ENCODE assay signal across 9 mouse cellular contexts in genomic region chr12:54312522-54313210, GRCm38 (mm10).
A peak's percentile ranks its signal among the peaks of the same experiment; 100 is the strongest.
DNase-seq lines count a peak whose midpoint lies in the region; ATAC-seq and TF ChIP-seq lines count a peak whose summit lies in the region.
"Had no signal": no experiment of that assay in that cellular context is flagged by ENCODE, and none has a peak within 500 bp of the region (broad histone marks: within the 10 kb centered on the region; RNA-seq: fewer than 3 reads in every experiment).

No protein-coding gene starts in this region.

- peak overlapping the region; percentile 68 for H3K4me2 ChIP-seq in embryonic facial prominence, embryonic 15.5 days (replicated peaks)
- H3K4me2 ChIP-seq in intestine, embryonic 15.5 days (replicated peaks), result peak overlapping the region; percentile 62

- no peaks in the 10 kb centered on the region for H3K36me3 ChIP-seq in embryonic facial prominence, embryonic 15.5 days
- no peaks in the 10 kb centered on the region for H3K36me3 ChIP-seq in intestine, embryonic 15.5 days

- no peak for DNase-seq in gastrocnemius, adult 2 months
- no peak for DNase-seq in gastrocnemius, postnatal 25 days
- DNase-seq in right cerebral cortex, postnatal 4 days, result no peak
- no peak for DNase-seq in left cerebral cortex, postnatal 14 days (ENCODE audit: low spot score in 2 of 2)
- DNase-seq in layer of hippocampus, adult 11-12 months (ENCODE audit: low spot score), result no peak

- H3K27me3 ChIP-seq in embryonic facial prominence, embryonic 15.5 days, result no peaks in the 10 kb centered on the region
- no peaks in the 10 kb centered on the region for H3K27me3 ChIP-seq in intestine, embryonic 15.5 days (replicated peaks)
- H3K27me3 ChIP-seq: Patski had no signal

- no peaks in the 10 kb centered on the region for H3K9me3 ChIP-seq in embryonic facial prominence, embryonic 15.5 days (replicated peaks)
- no peaks in the 10 kb centered on the region for H3K9me3 ChIP-seq in intestine, embryonic 15.5 days

- no peak for ATAC-seq in embryonic facial prominence, embryonic 15.5 days (ENCODE audit: insufficient number of reproducible peaks, low FRiP score, low TSS enrichment, low read depth)
- ATAC-seq in intestine, embryonic 15.5 days, result peak; percentile 90; the same call in 1 of the 2 replicates
- peak; percentile 47 for ATAC-seq in megakaryocyte-erythroid progenitor cell, adult 5-6 weeks (replicated peaks; ENCODE audit: low FRiP score, low TSS enrichment, poor library complexity, severe bottlenecking)

- H3K27ac ChIP-seq in gastrocnemius, adult 2 months, result peak overlapping the region; percentile 69
- peak overlapping the region; percentile 45; the same call in 1 of the 2 replicates for H3K27ac ChIP-seq in embryonic facial prominence, embryonic 15.5 days (replicated peaks)
- peak overlapping the region; percentile 93 for H3K27ac ChIP-seq in intestine, embryonic 15.5 days

- intact Hi-C loops in gastrocnemius, adult 2 months (cut with DNase I), result no loop called here
- intact Hi-C loops in left cerebral cortex, postnatal 14 days (cut with DNase I), result no loop called here

- 0 out of 2 replicates have a peak overlapping the region, but pooled peaks have one; percentile 2 for H3K9ac ChIP-seq in embryonic facial prominence, embryonic 15.5 days
- peak overlapping the region; percentile 40; the same call in 1 of the 2 replicates for H3K9ac ChIP-seq in intestine, embryonic 15.5 days

- peak overlapping the region; percentile 72 for H3K4me3 ChIP-seq in gastrocnemius, adult 2 months
- H3K4me3 ChIP-seq in embryonic facial prominence, embryonic 15.5 days (replicated peaks), result peak overlapping the region; percentile 34
- H3K4me3 ChIP-seq in intestine, embryonic 15.5 days (replicated peaks), result peak overlapping the region; percentile 36

- H3K4me1 ChIP-seq in embryonic facial prominence, embryonic 15.5 days, result peaks cover 18% of the 10 kb centered on the region
- peaks cover 4% of the 10 kb centered on the region; the same call in 1 of the 2 replicates for H3K4me1 ChIP-seq in intestine, embryonic 15.5 days (replicated peaks)

- no peak for TF ChIP-seq CTCF in gastrocnemius, adult 2 months (IDR thresholded peaks at IDR 0.05)

- WGBS in embryonic facial prominence, embryonic 15.5 days, result 22% methylated on average over 14 of the region's 14 CpGs
- WGBS in intestine, embryonic 15.5 days, result 20% methylated on average over 14 of the region's 14 CpGs
